In the genomic region with DNA sequence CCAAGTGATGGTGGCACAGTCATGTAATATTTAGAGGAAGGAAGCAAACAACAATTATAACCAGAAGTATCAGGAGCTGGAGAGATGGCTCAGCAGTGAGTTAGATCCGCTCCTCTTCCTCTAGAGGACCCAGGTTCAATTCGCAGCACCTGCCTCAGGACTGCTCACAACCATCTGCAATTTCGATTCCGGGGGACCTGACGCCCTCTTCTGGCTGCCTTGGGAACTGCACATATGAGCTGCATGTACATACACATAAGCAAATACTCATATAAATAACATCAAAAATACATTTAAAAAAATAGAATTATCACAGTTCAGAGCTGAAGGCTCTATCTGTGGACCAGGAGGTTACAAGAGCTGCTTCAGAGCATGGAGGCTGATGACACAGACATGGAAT, we compare ENCODE assay signal across 11 mouse cellular contexts.
DNase-seq lines count a peak whose midpoint lies in the region; ATAC-seq and TF ChIP-seq lines count a peak whose summit lies in the region.
"Had no signal": no experiment of that assay in that cellular context is flagged by ENCODE, and none has a peak within 500 bp of the region (broad histone marks: within the 10 kb centered on the region; RNA-seq: fewer than 3 reads in every experiment).

No protein-coding gene starts in this region.

- peak; percentile 25; the same call in 1 of the 2 replicates for TF ChIP-seq CTCF in heart, postnatal 0 days (IDR thresholded peaks at IDR 0.05; ENCODE audit: low read depth)

- DNase-seq in heart, postnatal 0 days (ENCODE audit: low spot score): no peak
- no peak for DNase-seq in heart, adult 11 months
- peak; percentile 19 for DNase-seq in thymus, postnatal 14 days
- no peak for DNase-seq in thymus, adult 18-20 months
- DNase-seq in limb, embryonic 11.5 days (ENCODE audit: low spot score): peak; percentile 59
- DNase-seq in ovary, postnatal 14 days (ENCODE audit: low spot score): no peak
- DNase-seq: adrenal gland, postnatal 14 days; gastrocnemius, postnatal 10 days had no signal

- no peaks in the 10 kb centered on the region for H3K36me3 ChIP-seq in heart, postnatal 0 days (replicated peaks; ENCODE audit: control insufficient read depth, insufficient read depth, low read length)
- H3K36me3 ChIP-seq in limb, embryonic 11.5 days (ENCODE audit: control insufficient read depth, insufficient read depth, low read length): no peaks in the 10 kb centered on the region
- H3K36me3 ChIP-seq: G1E had no signal

- no peak for ATAC-seq in heart, postnatal 0 days (ENCODE audit: insufficient read depth, low read depth)
- ATAC-seq in limb, embryonic 11.5 days (ENCODE audit: insufficient number of reproducible peaks, low FRiP score, low TSS enrichment, low read depth): no peak
- ATAC-seq in megakaryocyte-erythroid progenitor cell, adult 5-6 weeks (replicated peaks; ENCODE audit: low FRiP score, low TSS enrichment, poor library complexity, severe bottlenecking): no peak
- ATAC-seq in erythroid progenitor cell, adult 5-6 weeks (replicated peaks; ENCODE audit: low FRiP score, poor library complexity, severe bottlenecking): no peak

- H3K9me3 ChIP-seq in heart, postnatal 0 days (replicated peaks; ENCODE audit: control insufficient read depth, low read length): no peaks in the 10 kb centered on the region
- no peaks in the 10 kb centered on the region for H3K9me3 ChIP-seq in limb, embryonic 11.5 days (ENCODE audit: control insufficient read depth, low read length)

- WGBS in heart, postnatal 0 days: 75% methylated on average over 5 of the region's 5 CpGs
- WGBS in limb, embryonic 11.5 days: 79% methylated on average over 5 of the region's 5 CpGs

- no peaks in the 10 kb centered on the region for H3K27me3 ChIP-seq in heart, postnatal 0 days (ENCODE audit: control insufficient read depth, insufficient read depth, low read length)
- H3K27me3 ChIP-seq in limb, embryonic 11.5 days (ENCODE audit: control insufficient read depth, insufficient read depth, low read length): no peaks in the 10 kb centered on the region

- H3K9ac ChIP-seq in heart, postnatal 0 days (replicated peaks; ENCODE audit: low read depth, low read length): no peak overlapping the region
- H3K9ac ChIP-seq in limb, embryonic 11.5 days (ENCODE audit: low read length): no peak overlapping the region

- peaks cover 13% of the 10 kb centered on the region; the same call in 1 of the 2 replicates for H3K4me1 ChIP-seq in heart, postnatal 0 days (ENCODE audit: control insufficient read depth, insufficient read depth)
- H3K4me1 ChIP-seq in limb, embryonic 11.5 days (ENCODE audit: control insufficient read depth, insufficient read depth, low read length): peaks cover 44% of the 10 kb centered on the region

- TF ChIP-seq EP300 in heart, postnatal 0 days (IDR thresholded peaks at IDR 0.05; ENCODE audit: low read depth): no peak

- no peak overlapping the region for H3K4me2 ChIP-seq in heart, postnatal 0 days (ENCODE audit: low read depth, low read length)
- H3K4me2 ChIP-seq in limb, embryonic 11.5 days (ENCODE audit: low read depth, severe bottlenecking): no peak overlapping the region

- no peak overlapping the region for H3K4me3 ChIP-seq in heart, postnatal 0 days (ENCODE audit: low read depth, low read length)
- no peak overlapping the region for H3K4me3 ChIP-seq in limb, embryonic 11.5 days (ENCODE audit: low read depth, low read length)

- H3K27ac ChIP-seq in heart, postnatal 0 days (ENCODE audit: low read depth): no peak overlapping the region
- no peak overlapping the region for H3K27ac ChIP-seq in limb, embryonic 11.5 days (replicated peaks; ENCODE audit: low read depth, low read length)

Comparison
In these comparisons a context has a peak if more than half of its experiments do, and no peak if none do; other contexts are left out.
1. DNase-seq: peak in thymus, postnatal 14 days (single experiment) and limb, embryonic 11.5 days (single experiment); none in heart, postnatal 0 days (single experiment), heart, adult 11 months (single experiment), thymus, adult 18-20 months (0 of 2) and ovary, postnatal 14 days (single experiment).